Mouse (Mus musculus) small intestine, adult 2 months (tissue): Measurements from ENCODE around the gene Slc30a6.

Experiments
- CTCF ChIP-seq: fragments of 200-500 bp; IDR thresholded peaks from 2 replicates; pipeline ENCODE4 v1.5.1; 2012; ENCODE audit warnings: low read depth, mild to moderate bottlenecking, control low read depth, inconsistent platforms, low read length, moderate library complexity, mixed read lengths; ENCODE audit not compliant: insufficient replicate concordance, insufficient read length; ENCODE audit errors: extremely low read depth
- POLR2A ChIP-seq: fragments of 200-500 bp; IDR thresholded peaks from 2 replicates; pipeline ENCODE4 v1.6.1; 2012; ENCODE audit warnings: low read depth, mild to moderate bottlenecking, control low read depth, inconsistent platforms, low read length, moderate library complexity

DNA sequence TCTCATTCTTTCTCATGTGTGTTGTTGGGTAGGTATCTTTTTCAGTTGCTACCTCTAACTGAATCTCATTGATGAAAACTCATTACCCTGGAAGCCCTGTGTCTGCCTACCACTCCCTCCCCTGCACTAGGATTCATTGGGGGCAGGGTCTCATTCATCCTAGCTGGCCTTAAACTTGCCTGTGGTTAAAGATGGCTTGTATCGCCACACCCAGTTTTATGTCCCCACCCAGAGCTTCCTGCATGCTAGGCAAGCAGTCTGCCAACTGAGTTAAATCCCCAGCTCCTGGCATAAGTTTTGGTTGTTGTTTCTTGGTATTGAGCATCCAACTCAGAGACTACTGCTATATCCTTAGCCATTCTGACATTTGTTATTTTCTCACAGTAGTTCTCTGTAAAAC lies 31.8 kb upstream of the Slc30a6 start:
- TF ChIP-seq CTCF (no peak), POLR2A (no peak)
